Mouse (Mus musculus) CD4-positive, CD25-positive, alpha-beta regulatory T cell, adult 2 months (primary cell): ENCODE results near the gene Gm16381.
"Not testable (repeated sequence)": the region's sequence is repeated elsewhere in the genome, so short reads cannot be mapped to it uniquely, and the experiment has no call there.

Source experiments
- DNase-seq: peaks from one replicate; pipeline ENCODE4 v3.0.0-alpha.2; 2012; ENCODE audit warnings: low read depth, low spot score

Gm16381 gene

DNA sequence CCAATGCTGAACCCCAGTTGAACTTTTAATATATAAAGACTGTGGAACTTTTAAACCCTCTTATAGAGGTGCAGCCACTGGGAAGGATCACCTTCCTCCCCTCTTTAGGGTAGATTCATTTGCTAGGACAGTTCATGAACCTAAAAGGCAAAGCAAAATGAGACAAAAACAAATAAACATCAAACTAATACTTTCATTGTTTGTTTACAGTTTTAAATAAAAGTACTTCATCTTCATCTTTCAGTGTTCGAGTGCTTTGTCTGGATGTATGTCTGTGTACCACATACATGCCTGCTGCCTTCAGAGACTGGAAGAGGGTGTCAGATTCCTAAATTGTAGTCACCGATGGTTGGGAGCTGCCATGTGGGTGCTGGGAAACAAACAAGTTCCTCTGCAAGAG lies at the start of gene Gm16381:
Gene Gm16381, minus strand, starts transcription at position 101 of the 400 bp plus-strand sequence.
- DNase-seq, result not testable (repeated sequence)

DNA sequence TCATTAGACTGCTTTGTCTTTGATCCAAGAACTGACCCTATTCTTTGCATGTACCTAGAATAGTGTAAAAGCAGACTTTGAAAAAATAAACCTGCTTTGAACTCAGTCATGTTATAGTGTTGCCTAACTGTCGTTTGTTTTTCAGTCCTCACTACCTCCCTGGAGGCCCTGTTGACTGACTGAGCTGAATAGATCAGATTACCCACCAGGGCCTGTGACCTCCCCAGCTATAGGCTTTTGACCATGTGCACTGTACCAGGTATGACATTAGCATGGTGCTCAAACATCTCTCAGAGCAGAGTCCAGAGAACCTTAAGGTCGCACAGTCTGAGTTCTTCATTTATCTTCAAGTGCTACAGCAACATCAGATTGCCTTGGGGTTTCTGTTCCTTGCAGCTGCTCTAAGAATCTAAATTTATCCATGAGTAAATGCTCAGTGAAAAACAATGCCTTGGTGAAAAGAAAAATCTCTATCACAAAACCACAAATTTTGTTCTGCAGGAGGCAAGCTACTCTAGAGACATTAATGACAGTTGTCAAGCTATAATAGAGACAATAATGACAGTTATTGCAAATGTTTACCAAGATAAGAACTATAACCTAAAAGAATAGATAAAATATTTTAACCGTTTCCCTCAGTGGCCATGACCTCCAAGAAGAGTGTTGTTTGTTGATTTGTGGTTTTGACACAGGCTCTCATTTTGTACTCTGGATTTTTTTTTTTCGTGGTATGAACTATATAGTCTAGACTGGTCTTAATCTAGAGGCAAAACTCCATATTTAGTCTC lies 8.7 kb upstream of the Gm16381 start:
- not testable (repeated sequence) for DNase-seq

DNA sequence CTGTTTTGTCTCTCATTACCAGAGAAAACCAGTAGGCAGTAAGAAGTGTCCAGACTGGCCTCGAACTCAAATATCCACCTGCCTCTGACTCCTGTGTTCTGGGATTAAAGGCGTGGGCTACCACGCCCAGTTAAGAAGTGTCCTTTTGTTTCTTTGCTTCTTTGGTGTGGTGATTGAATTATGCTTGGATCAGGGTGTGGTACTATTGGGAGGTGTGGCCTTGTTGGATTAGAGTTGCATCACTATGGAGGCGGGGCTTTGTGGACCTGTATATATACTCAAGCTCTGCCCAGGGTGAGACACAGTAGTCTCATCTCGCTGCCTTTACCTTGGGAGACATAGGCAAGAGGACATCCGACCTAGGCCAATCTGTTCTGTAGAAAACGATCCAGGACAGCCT lies 25.9 kb downstream of the Gm16381 start, which contains the start of gene Gm4027:
Gene Gm4027, plus strand, starts transcription at position 301 of the 400 bp plus-strand sequence.
- not testable (repeated sequence) for DNase-seq

DNA sequence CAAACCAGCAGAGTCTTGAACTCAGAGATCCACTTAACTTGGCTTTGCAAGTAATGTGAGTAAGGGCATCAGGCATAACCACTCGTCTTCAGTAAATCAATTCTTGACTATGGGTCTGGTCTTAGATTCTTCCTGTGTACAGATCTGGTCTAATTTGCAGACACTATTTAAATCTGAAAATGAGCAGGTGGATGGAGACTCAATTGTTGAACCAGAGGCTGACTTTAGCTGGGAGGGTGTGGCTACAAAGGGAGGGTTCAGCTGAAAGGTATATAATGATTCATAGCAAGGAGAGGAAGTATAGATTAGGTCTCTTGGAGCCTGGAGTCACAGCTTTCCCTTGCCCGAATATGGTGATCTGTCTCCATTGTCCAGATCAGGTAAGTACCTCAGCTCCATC lies 42.0 kb downstream of the Gm16381 start, which contains the start of gene Oog1:
Gene Oog1, plus strand, starts transcription at position 301 of the 400 bp plus-strand sequence.
- DNase-seq, result not testable (repeated sequence)

DNA sequence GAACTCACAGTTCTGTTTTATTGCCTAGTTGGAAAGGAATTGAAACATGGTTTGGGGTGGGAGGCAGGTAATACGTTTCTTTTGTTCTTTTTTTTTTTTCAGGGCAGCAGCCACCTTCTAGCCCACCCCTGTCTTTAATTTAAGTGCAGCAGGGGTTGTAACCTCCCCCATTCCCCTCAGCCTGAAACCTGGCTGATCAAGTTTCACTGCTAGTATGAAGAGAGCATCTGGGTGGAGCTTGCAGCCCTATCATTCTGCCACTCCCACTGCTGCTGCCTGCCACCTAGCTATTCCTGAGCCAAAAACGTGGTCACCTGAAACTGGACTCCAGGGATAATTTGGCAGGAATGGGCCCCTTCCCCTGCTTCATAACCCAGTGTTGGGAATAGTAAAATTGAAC lies 43.0 kb downstream of the Gm16381 start:
- not testable (repeated sequence) for DNase-seq
